Mouse (Mus musculus): ENCODE data around the gene Ppm1e. TPM values are rescaled to one million over a fixed set of nuclear protein-coding genes. Genes with fewer than 3 reads are reported as not detected.

Ppm1e gene
- polyA plus RNA-seq, 1 experiment from 2014 or later: 1.7 TPM

DNA sequence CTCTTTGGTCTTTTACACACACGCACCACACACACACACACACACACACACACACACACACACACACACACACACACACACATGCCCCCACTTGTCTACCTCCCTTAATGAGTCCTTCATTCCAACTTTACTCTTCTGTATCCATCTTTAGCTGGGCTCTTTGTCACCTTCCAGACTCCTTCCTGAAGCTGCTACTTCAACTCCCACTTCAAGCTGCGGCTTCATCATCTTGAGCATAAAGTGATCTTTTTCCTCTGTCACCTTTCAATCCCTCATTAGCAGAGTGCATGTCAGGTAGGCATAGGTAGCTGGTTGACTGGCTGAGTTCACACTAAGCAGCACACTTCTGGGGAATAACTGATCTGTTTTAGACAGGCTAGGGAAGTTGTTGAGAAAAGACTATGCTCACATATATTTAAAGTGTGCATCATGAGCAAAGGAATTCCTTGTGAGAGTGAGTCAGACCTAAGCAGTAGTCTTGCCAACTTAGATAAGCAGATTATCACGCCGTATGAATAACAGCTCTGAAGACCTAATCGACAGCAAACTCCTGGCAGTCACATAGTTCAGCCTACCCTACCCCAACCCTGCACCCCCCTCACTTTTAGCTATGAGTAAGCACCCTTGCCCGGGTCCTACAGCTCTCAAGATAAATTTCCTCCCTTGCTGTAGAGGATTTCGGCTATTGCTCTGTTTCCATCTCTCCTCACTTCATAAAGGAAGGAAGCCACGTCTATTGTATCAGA, 49.3 kb downstream of the Ppm1e start:
- no peak overlapping the region for H3K4me3 ChIP-seq (replicated peaks)
- H3K9ac ChIP-seq: no peak overlapping the region
- no peak overlapping the region; the same call in 1 of the 2 replicates for H3K4me2 ChIP-seq
- no peaks in the 10 kb centered on the region for H3K36me3 ChIP-seq (replicated peaks)
- peak; percentile 81 for ATAC-seq (ENCODE audit: insufficient read depth)
- H3K27ac ChIP-seq (replicated peaks): no peak overlapping the region; the same call in 1 of the 2 replicates
- no peaks in the 10 kb centered on the region for H3K27me3 ChIP-seq
- WGBS (ENCODE audit: insufficient replicate concordance): 27% methylated on average over 8 of the region's 8 CpGs
- H3K4me1 ChIP-seq (replicated peaks): peaks cover 11% of the 10 kb centered on the region
- no peaks in the 10 kb centered on the region for H3K9me3 ChIP-seq (replicated peaks)

DNA sequence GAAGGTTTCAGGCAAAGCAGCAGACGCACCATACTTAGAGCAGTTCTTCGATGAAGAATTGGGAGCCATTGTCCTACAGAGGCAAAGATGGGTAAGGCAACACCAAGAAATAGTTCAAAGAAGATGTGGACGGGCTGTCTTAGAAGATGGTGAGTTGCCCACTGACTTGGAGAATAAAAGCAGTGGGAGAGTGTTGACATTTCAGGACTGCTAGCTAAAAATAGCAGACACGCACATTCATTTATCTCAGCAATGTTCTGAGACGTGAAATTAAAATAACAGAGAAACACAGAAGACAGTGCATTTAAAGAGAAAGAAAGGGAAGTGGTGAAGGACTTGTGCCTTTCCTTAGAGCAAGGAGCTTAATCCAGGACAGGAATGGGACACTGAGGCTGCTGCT, 59.8 kb downstream of the Ppm1e start:
- ATAC-seq (ENCODE audit: insufficient read depth): no peak
- no peaks in the 10 kb centered on the region for H3K9me3 ChIP-seq (replicated peaks)
- H3K4me2 ChIP-seq: no peak overlapping the region
- H3K27me3 ChIP-seq: no peaks in the 10 kb centered on the region
- H3K4me3 ChIP-seq (replicated peaks): no peak overlapping the region
- H3K36me3 ChIP-seq (replicated peaks): no peaks in the 10 kb centered on the region
- H3K9ac ChIP-seq: no peak overlapping the region
- peaks cover 7% of the 10 kb centered on the region for H3K4me1 ChIP-seq (replicated peaks)
- H3K27ac ChIP-seq (replicated peaks): no peak overlapping the region
- WGBS (ENCODE audit: insufficient replicate concordance): 65% methylated on average over 5 of the region's 5 CpGs

DNA sequence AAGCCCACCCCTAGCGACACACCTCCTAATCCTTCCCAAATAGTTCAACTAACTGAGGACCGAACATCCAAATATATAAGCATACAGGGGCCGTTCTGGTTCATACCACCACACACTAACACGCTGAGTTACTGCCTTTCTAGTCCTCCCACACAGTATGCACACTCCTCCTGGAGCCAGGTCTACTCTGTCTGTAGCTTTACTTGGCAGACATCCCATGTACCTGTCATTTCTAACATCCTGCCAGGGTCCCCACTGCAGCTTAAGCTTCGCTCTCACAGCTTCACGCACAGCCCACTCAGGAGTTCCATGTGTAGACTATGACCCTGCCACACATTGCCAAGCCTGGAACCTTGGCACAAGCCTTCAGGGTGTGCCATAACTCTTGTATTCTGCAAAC, 62.4 kb downstream of the Ppm1e start:
- Histone ChIP-seq H3K4me2 (no peak overlapping the region), H3K9ac (no peak overlapping the region), H3K9me3 (replicated peaks) (no peaks in the 10 kb centered on the region), H3K27me3 (no peaks in the 10 kb centered on the region), H3K27ac (replicated peaks) (no peak overlapping the region), H3K4me3 (replicated peaks) (no peak overlapping the region), H3K36me3 (replicated peaks) (no peaks in the 10 kb centered on the region), H3K4me1 (replicated peaks) (no peaks in the 10 kb centered on the region)
- ATAC-seq (ENCODE audit: insufficient read depth): no peak
- WGBS (ENCODE audit: insufficient replicate concordance): 82% methylated on average over 6 of the region's 6 CpGs

GRCm38 (mm10) chr11:87295636-87296035, 63.2 kb downstream of the Ppm1e start:
- Histone ChIP-seq H3K9ac (no peak overlapping the region), H3K9me3 (replicated peaks) (no peaks in the 10 kb centered on the region), H3K27me3 (no peaks in the 10 kb centered on the region), H3K27ac (replicated peaks) (no peak overlapping the region), H3K36me3 (replicated peaks) (no peaks in the 10 kb centered on the region), H3K4me3 (replicated peaks) (no peak overlapping the region), H3K4me2 (no peak overlapping the region), H3K4me1 (replicated peaks) (no peaks in the 10 kb centered on the region)
- ATAC-seq (ENCODE audit: insufficient read depth): no peak
- WGBS (ENCODE audit: insufficient replicate concordance): 65% methylated on average over 2 of the region's 2 CpGs

- no peak overlapping the region for H3K9ac ChIP-seq
- no peaks in the 10 kb centered on the region for H3K27me3 ChIP-seq
- ATAC-seq (ENCODE audit: insufficient read depth): no peak
- WGBS (ENCODE audit: insufficient replicate concordance): 78% methylated on average over 8 of the region's 8 CpGs
- H3K9me3 ChIP-seq (replicated peaks): no peaks in the 10 kb centered on the region
- H3K4me3 ChIP-seq (replicated peaks): no peak overlapping the region
- H3K4me2 ChIP-seq: no peak overlapping the region
- H3K27ac ChIP-seq (replicated peaks): no peak overlapping the region
- H3K4me1 ChIP-seq (replicated peaks): no peaks in the 10 kb centered on the region
- H3K36me3 ChIP-seq (replicated peaks): no peaks in the 10 kb centered on the region
Observed at GRCm38 (mm10) chr11:87289313-87289712, 69.5 kb downstream of the Ppm1e start.

GRCm38 (mm10) chr11:87286194-87286593, 72.6 kb downstream of the Ppm1e start:
- H3K4me1 ChIP-seq (replicated peaks): peaks cover 5% of the 10 kb centered on the region; the same call in 1 of the 2 replicates
- H3K4me2 ChIP-seq: no peak overlapping the region
- no peaks in the 10 kb centered on the region for H3K27me3 ChIP-seq
- H3K9ac ChIP-seq: no peak overlapping the region
- no peaks in the 10 kb centered on the region for H3K36me3 ChIP-seq (replicated peaks)
- ATAC-seq (ENCODE audit: insufficient read depth): no peak
- H3K4me3 ChIP-seq (replicated peaks): no peak overlapping the region
- no peaks in the 10 kb centered on the region for H3K9me3 ChIP-seq (replicated peaks)
- 70% methylated on average over 2 of the region's 2 CpGs for WGBS (ENCODE audit: insufficient replicate concordance)
- no peak overlapping the region for H3K27ac ChIP-seq (replicated peaks)

GRCm38 (mm10) chr11:87281907-87282475, 76.8 kb downstream of the Ppm1e start:
- 53% methylated on average over 7 of the region's 7 CpGs for WGBS (ENCODE audit: insufficient replicate concordance)
- H3K27me3 ChIP-seq: no peaks in the 10 kb centered on the region
- H3K36me3 ChIP-seq (replicated peaks): no peaks in the 10 kb centered on the region
- ATAC-seq (ENCODE audit: insufficient read depth): no peak
- H3K9ac ChIP-seq: no peak overlapping the region
- H3K27ac ChIP-seq (replicated peaks): no peak overlapping the region
- peaks cover 6% of the 10 kb centered on the region for H3K4me1 ChIP-seq (replicated peaks)
- no peaks in the 10 kb centered on the region for H3K9me3 ChIP-seq (replicated peaks)
- no peak overlapping the region for H3K4me3 ChIP-seq (replicated peaks)
- H3K4me2 ChIP-seq: no peak overlapping the region

DNA sequence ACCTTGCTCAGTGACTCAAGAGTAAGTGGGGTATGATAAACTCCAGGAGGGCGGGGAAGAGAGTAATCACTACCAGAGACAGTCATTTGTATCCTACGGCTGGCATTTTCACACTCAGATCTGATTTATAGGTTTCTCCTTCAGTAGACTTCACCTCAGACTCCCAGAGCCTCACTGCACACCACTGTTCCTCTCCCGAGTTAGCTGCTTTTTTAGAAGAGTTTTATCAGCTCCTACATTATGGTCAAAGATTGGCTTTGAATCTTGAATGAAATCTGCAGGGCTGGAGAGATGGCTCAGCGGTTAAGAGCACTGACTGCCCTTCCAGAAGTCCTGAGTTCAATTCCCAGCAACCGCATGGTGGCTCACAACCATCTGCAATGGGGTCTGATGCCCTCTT, 79.4 kb downstream of the Ppm1e start:
- no peak overlapping the region for H3K4me2 ChIP-seq
- 42% methylated on average over 5 of the region's 5 CpGs for WGBS (ENCODE audit: insufficient replicate concordance)

GRCm38 (mm10) chr11:87278807-87279206, 80.0 kb downstream of the Ppm1e start:
- Histone ChIP-seq H3K9me3 (replicated peaks) (no peaks in the 10 kb centered on the region), H3K27me3 (no peaks in the 10 kb centered on the region), H3K4me1 (replicated peaks) (peaks cover 23% of the 10 kb centered on the region), H3K27ac (replicated peaks) (no peak overlapping the region), H3K4me2 (no peak overlapping the region), H3K36me3 (replicated peaks) (no peaks in the 10 kb centered on the region), H3K4me3 (replicated peaks) (no peak overlapping the region), H3K9ac (no peak overlapping the region)
- WGBS (ENCODE audit: insufficient replicate concordance): 76% methylated on average over 4 of the region's 4 CpGs
- ATAC-seq (ENCODE audit: insufficient read depth): no peak

More for the DNA sequence above, 79.4 kb downstream of the Ppm1e start:
- Histone ChIP-seq H3K36me3 (replicated peaks) (no peaks in the 10 kb centered on the region), H3K27ac (replicated peaks) (no peak overlapping the region), H3K4me3 (replicated peaks) (no peak overlapping the region), H3K27me3 (no peaks in the 10 kb centered on the region), H3K9me3 (replicated peaks) (no peaks in the 10 kb centered on the region), H3K4me1 (replicated peaks) (peaks cover 23% of the 10 kb centered on the region), H3K9ac (no peak overlapping the region)
- ATAC-seq (ENCODE audit: insufficient read depth): no peak

DNA sequence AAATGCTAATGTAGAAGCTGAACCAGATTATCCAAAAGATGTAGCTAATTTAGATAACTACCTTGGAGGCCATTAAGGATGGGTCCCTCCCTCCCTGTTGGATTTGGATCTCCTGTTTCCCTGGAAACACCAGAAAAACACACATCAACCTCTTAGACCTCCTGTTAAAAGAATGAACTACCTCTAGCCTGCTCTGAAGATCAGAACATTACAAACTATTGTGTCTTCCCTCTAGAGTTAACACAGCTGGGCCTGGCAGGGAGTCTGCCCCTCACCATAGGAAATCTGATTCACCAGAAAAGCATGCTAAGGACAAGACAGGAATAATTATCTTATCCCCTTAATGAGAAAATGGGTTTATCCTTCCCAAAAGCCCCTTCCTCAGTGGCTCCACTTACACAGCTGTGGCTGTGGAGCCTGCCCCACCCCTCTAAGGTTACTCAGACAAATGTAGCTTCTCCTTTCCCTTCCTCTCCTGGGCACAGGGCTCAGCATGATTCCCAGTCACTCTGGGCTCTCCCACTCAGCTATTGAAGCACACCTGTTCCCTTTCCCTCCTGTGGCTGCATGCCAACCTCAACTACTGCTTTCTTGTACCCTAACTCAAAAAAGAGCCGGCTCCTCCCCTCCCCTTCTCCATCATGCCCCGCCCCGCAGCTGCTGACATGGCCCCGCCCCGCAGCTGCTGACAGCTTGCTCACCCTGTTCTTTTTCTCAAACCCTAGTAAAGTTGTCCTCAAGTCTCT, 82.4 kb downstream of the Ppm1e start:
- Histone ChIP-seq H3K9ac (no peak overlapping the region), H3K27ac (replicated peaks) (no peak overlapping the region), H3K9me3 (replicated peaks) (no peaks in the 10 kb centered on the region), H3K4me2 (peak overlapping the region; percentile 41), H3K27me3 (no peaks in the 10 kb centered on the region), H3K36me3 (replicated peaks) (no peaks in the 10 kb centered on the region), H3K4me1 (replicated peaks) (peaks cover 18% of the 10 kb centered on the region), H3K4me3 (replicated peaks) (no peak overlapping the region)
- 2% methylated on average over 5 of the region's 5 CpGs for WGBS (ENCODE audit: insufficient replicate concordance)
- no peak for ATAC-seq (ENCODE audit: insufficient read depth)

DNA sequence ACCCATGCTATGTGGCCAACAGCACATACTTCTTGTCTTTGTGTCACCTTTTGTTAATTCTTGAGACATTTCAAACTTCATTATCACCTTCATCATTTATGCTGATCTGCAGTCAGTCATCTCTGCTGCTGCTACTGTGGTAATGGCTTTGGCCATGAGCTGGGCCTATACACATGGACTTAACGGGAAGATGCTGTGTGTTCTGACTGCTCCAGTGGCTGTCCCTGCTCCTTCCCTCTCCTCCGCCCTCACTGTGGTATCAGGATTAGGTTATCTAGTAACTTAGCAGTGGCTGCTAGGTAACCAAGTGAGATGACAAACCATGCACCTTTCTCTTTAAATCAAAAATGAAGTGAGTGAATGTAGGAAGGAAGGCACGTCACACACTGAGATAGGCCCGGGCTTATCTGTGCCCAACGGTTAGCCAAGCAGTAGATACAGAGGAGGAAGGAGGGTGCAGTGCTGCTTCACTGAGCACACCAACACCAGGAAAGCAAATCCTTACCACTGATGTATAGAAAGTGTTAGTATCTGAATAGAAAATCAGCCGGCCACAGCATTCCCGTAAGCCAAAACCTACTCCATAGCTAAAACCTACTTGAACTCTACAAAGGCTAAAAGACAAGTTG, 83.3 kb downstream of the Ppm1e start:
- WGBS (ENCODE audit: insufficient replicate concordance): 30% methylated on average over 7 of the region's 7 CpGs
- ATAC-seq (ENCODE audit: insufficient read depth): no peak
- H3K4me2 ChIP-seq: no peak overlapping the region

More for the DNA sequence above, 83.3 kb downstream of the Ppm1e start:
- no peak overlapping the region for H3K4me3 ChIP-seq (replicated peaks)
- H3K9me3 ChIP-seq (replicated peaks): no peaks in the 10 kb centered on the region
- H3K4me1 ChIP-seq (replicated peaks): peaks cover 18% of the 10 kb centered on the region
- H3K27me3 ChIP-seq: no peaks in the 10 kb centered on the region
- no peaks in the 10 kb centered on the region for H3K36me3 ChIP-seq (replicated peaks)
- no peak overlapping the region for H3K9ac ChIP-seq
- no peak overlapping the region for H3K27ac ChIP-seq (replicated peaks)
